Mouse (Mus musculus) MEL (cell line): ENCODE measurements around the gene L1cam.

ENCODE experiments used
- CHD2 ChIP-seq: IDR thresholded peaks from 2 replicates; pipeline ENCODE4 v1.6.1; 2011; ENCODE audit warnings: low read length, improper control_type of control experiment
- CTCF ChIP-seq, 3 experiments: IDR thresholded peaks in 2 of 3; conservative IDR thresholded peaks in 1 of 3; 2 replicates each; pipeline ENCODE4 v1.5.1; 2011 to 2012; ENCODE audit warnings: low read length in 3 of 3, low read depth in 2 of 3, mild to moderate bottlenecking in 2 of 3, improper control_type of control experiment in 1 of 3, inconsistent platforms in 1 of 3, mixed read lengths in 1 of 3, moderate library complexity in 1 of 3; ENCODE audit not compliant: control insufficient read depth in 1 of 3, insufficient read depth in 1 of 3, poor library complexity in 1 of 3, severe bottlenecking in 1 of 3
- ELF1 ChIP-seq: IDR thresholded peaks from 2 replicates; pipeline ENCODE4 v1.6.1; 2014; ENCODE audit warnings: low read depth, mild to moderate bottlenecking, inconsistent platforms, low read length, improper control_type of control experiment, moderate library complexity
- JUND ChIP-seq: IDR thresholded peaks from 2 replicates; pipeline ENCODE4 v1.6.1; 2011; ENCODE audit warnings: low read depth, mild to moderate bottlenecking, improper control_type of control experiment, low read length
- KAT2A ChIP-seq: conservative IDR thresholded peaks from 2 replicates; pipeline ENCODE4 v1.6.1; 2012; ENCODE audit warnings: low read depth, low read length, improper control_type of control experiment, inconsistent platforms
- POLR2A ChIP-seq, 2 experiments: IDR thresholded peaks; 2 replicates each; pipeline ENCODE4 v1.6.1; 2011 to 2012; ENCODE audit warnings: low read length in 2 of 2, mild to moderate bottlenecking in 2 of 2, control low read depth in 1 of 2, improper control_type of control experiment in 1 of 2, low read depth in 1 of 2, moderate library complexity in 1 of 2; ENCODE audit not compliant: control insufficient read depth in 1 of 2, insufficient read depth in 1 of 2, poor library complexity in 1 of 2
- RAD21 ChIP-seq: IDR thresholded peaks from 2 replicates; pipeline ENCODE4 v1.6.1; 2011; ENCODE audit warnings: mild to moderate bottlenecking, low read depth, low read length, improper control_type of control experiment
- TCF12 ChIP-seq: IDR thresholded peaks from 2 replicates; pipeline ENCODE4 v1.6.1; 2014; ENCODE audit warnings: low read depth, mild to moderate bottlenecking, inconsistent platforms, low read length, improper control_type of control experiment, moderate library complexity
- USF2 ChIP-seq, 2 experiments: IDR thresholded peaks; 2 replicates each; pipeline ENCODE4 v1.6.1; 2011 to 2012; ENCODE audit warnings: improper control_type of control experiment in 2 of 2, low read length in 2 of 2, borderline replicate concordance in 1 of 2, inconsistent platforms in 1 of 2, low read depth in 1 of 2, mild to moderate bottlenecking in 1 of 2; ENCODE audit not compliant: insufficient read depth in 1 of 2

- TF ChIP-seq CTCF (IDR thresholded peaks at IDR 0.05 in 2 of 3, conservative IDR thresholded peaks at IDR 0.05 in 1 of 3; ENCODE audit: control insufficient read depth in 1 of 3, insufficient read depth in 1 of 3, low read depth in 2 of 3, low read length in 3 of 3, poor library complexity in 1 of 3, severe bottlenecking in 1 of 3) = no peak
- TF ChIP-seq TCF12 = no peak
- no peak for TF ChIP-seq KAT2A
- TF ChIP-seq ELF1 = no peak
- no peak for TF ChIP-seq RAD21
- TF ChIP-seq CHD2 = no peak
- TF ChIP-seq USF2 (IDR thresholded peaks at IDR 0.05; ENCODE audit: borderline replicate concordance in 1 of 2, insufficient read depth in 1 of 2, low read depth in 1 of 2, low read length in 2 of 2) = no peak
- no peak for TF ChIP-seq POLR2A (IDR thresholded peaks at IDR 0.05; ENCODE audit: control insufficient read depth in 1 of 2, insufficient read depth in 1 of 2, low read depth in 1 of 2, low read length in 2 of 2, poor library complexity in 1 of 2)
- no peak for TF ChIP-seq JUND
These were observed 71.4 kb downstream of the L1cam start, which contains the start of gene Pdzd4 for GRCm38 (mm10) chrX:73824185-73825151.
